Mouse (Mus musculus) midbrain, embryonic 16.5 days (tissue): ENCODE measurements around the gene Lrit3. TPM values are rescaled to one million over a fixed set of nuclear protein-coding genes. Genes with fewer than 3 reads are reported as not detected.

ENCODE experiments used
- ATAC-seq: fragments of 200-750 bp; cut with Nextera tagmentation; 2 replicates; pipeline ENCODE4 v1.8.0; 2017; ENCODE audit warnings: moderate TSS enrichment
- H3K27ac ChIP-seq: fragments of 300-500 bp; sonication (generic); 2 replicates; pipeline ENCODE4 v1.5.1; 2014; ENCODE audit warnings: mild to moderate bottlenecking, low read length, mixed read lengths
- H3K27me3 ChIP-seq: fragments of 300-500 bp; sonication (generic); 2 replicates; pipeline ENCODE4 v1.6.1; 2014; ENCODE audit warnings: low read depth, low read length, mixed read lengths; ENCODE audit not compliant: control insufficient read depth, insufficient read depth
- H3K36me3 ChIP-seq: fragments of 300-500 bp; sonication (generic); 2 replicates; pipeline ENCODE4 v1.6.1; 2014; ENCODE audit warnings: mild to moderate bottlenecking, low read length, moderate library complexity, mixed read lengths; ENCODE audit not compliant: control insufficient read depth, insufficient read depth
- H3K4me1 ChIP-seq: fragments of 300-500 bp; sonication (generic); 2 replicates; pipeline ENCODE4 v1.6.1; 2014; ENCODE audit warnings: mild to moderate bottlenecking, low read length, mixed read lengths; ENCODE audit not compliant: control insufficient read depth, insufficient read depth
- H3K4me2 ChIP-seq: fragments of 300-500 bp; sonication (generic); 2 replicates; pipeline ENCODE4 v1.6.1; 2014; ENCODE audit warnings: mild to moderate bottlenecking, low read length, mixed read lengths
- H3K4me3 ChIP-seq: fragments of 300-500 bp; sonication (generic); 2 replicates; pipeline ENCODE4 v1.5.1; 2014; ENCODE audit warnings: low read depth, mild to moderate bottlenecking, low read length, moderate library complexity, mixed read lengths
- H3K9ac ChIP-seq: fragments of 300-500 bp; sonication (generic); 2 replicates; pipeline ENCODE4 v1.6.1; 2014; ENCODE audit warnings: low read depth, low read length, mixed read lengths
- H3K9me3 ChIP-seq: fragments of 300-500 bp; sonication (generic); replicated peaks from 2 replicates; pipeline ENCODE4 v1.6.1; 2014; ENCODE audit warnings: mild to moderate bottlenecking, low read length, mixed read lengths; ENCODE audit not compliant: control insufficient read depth, poor library complexity, severe bottlenecking
- WGBS: fragments of 180-500 bp; shearing (Covaris S2); extraction: QIAGEN DNeasy Blood & Tissue Kit; methylation state at CpG from one replicate; pipeline ENCODE4 v1.1.7; 2014; 5-methylcytosine and 5-hydroxymethylcytosine counted together
- polyA plus RNA-seq: library from polyadenylated mRNA; unstranded; fragments of >200 nt; fragmentation: Nextera tagmentation; extraction: Ambion mirVana; gene quantifications from 2 replicates; pipeline ENCODE4 v1.2.1, GENCODE M21; 2015

Lrit3 gene
- polyA plus RNA-seq, 1 experiment from 2014 or later, result not detected

DNA sequence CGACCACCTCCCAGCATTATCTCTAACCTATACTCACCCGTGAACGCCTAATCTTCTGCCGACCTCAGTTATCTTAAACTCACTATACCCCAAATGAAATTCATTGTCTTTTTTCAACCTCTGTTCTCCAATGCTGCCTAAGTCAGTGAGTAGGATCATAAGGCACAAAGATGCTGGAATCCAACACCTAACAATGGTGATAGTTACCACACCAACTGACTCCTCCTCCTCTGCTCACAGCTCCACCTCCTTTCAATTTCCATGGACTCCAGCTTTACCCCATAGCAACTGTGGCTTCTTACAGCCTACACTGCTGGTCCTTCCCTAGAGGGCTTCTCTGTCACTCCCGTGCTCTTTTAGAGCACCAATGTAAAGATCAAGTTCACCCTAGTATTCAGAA lies 23.9 kb upstream of the Lrit3 start:
- Histone ChIP-seq H3K9me3 (no peaks in the 10 kb centered on the region), H3K4me3 (no peak overlapping the region), H3K27ac (no peak overlapping the region), H3K36me3 (peaks cover 14% of the 10 kb centered on the region), H3K4me1 (peaks cover 17% of the 10 kb centered on the region), H3K27me3 (no peaks in the 10 kb centered on the region), H3K4me2 (no peak overlapping the region), H3K9ac (no peak overlapping the region)
- 96% methylated on average over 5 of the region's 5 CpGs for WGBS
- ATAC-seq, result no peak

DNA sequence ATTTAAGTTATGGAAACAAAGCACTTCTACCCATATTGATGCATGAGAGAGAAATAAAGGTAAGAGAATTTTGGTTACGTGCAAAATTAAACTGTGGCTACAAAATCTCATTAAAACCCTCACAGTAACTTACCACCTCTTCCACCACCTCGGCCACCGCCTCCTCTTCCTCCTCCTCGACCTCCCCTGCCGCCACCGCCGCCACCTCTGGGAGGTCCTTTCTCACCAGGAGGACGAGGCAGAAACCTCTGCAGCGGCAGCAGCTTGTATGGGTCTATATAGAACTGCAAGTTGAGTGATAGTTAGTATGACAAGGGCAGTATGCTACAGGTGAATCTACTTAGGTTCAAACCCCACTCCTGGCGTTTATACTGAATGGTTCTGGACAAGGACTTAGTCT lies 22.9 kb upstream of the Lrit3 start:
- Histone ChIP-seq H3K27ac (no peak overlapping the region), H3K27me3 (no peaks in the 10 kb centered on the region), H3K4me1 (peaks cover 16% of the 10 kb centered on the region), H3K4me3 (no peak overlapping the region), H3K9ac (no peak overlapping the region), H3K9me3 (no peaks in the 10 kb centered on the region), H3K4me2 (no peak overlapping the region), H3K36me3 (peaks cover 14% of the 10 kb centered on the region)
- ATAC-seq, result no peak
- WGBS, result 89% methylated on average over 10 of the region's 10 CpGs

DNA sequence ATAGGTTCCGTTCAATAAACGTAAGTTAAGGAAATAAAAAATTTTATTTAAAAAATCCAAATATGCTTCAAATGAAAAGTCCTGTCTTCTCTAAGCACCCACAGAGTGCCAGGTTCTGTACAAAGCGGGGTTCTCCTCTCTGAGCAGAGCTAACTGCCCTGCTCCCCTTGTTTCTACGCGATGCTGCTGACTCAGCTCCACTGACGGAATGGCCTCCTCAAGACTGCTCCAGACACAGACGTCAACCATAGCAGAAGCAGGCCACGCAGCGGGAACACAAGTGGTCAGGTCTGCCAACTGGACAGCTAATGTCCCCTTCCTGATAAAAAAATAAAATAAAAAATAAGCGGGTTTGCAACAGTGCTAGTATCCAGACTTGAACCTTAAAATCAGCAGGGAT lies 21.1 kb upstream of the Lrit3 start:
- no peak for ATAC-seq
- no peak overlapping the region for H3K9ac ChIP-seq
- H3K9me3 ChIP-seq, result no peaks in the 10 kb centered on the region
- H3K27ac ChIP-seq, result no peak overlapping the region
- H3K4me1 ChIP-seq, result peaks cover 11% of the 10 kb centered on the region
- no peak overlapping the region for H3K4me2 ChIP-seq
- H3K36me3 ChIP-seq, result peaks cover 14% of the 10 kb centered on the region
- 89% methylated on average over 10 of the region's 10 CpGs for WGBS
- H3K4me3 ChIP-seq, result no peak overlapping the region
- H3K27me3 ChIP-seq, result no peaks in the 10 kb centered on the region

DNA sequence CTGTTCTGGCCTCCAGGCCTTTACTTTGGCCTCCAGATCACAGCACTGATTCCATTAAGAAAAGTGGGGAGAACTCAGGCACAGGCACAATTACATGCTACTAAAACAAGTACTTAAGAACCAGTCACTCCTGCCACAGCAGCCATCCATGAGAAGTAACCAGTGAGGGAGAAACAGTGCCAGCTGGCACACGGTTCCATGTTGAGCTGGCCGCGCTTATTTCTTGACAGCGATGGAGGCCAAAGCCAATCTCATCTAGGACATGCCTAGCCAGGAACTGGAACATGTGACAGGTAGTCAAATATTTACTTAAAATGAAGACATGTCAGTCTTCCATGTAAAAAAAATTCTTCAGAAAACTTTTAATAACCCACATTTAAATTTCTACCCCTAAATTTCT lies 20.3 kb upstream of the Lrit3 start:
- no peaks in the 10 kb centered on the region for H3K27me3 ChIP-seq
- WGBS, result 90% methylated on average over 4 of the region's 4 CpGs
- ATAC-seq, result no peak

DNA sequence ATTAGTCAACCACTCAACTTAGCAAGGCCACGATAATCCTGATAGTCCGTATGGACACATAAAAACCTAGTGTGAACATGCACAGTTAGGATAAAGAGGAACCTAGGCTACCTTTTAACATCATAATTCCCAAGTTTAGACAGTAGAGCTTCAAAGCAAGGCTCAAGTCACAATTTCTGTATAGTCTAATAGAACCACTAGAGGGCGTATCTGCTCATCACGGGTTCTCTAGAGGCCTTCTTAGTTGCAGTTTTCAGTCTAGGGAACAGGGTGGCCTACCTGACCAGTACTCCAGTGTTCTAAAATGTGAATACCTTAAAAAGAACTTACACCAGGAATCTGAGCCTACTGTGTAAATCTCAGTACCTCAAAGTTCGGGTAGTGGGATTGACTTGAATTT lies 19.5 kb upstream of the Lrit3 start:
- no peak for ATAC-seq
- Histone ChIP-seq H3K4me3 (no peak overlapping the region), H3K4me1 (no peaks in the 10 kb centered on the region), H3K27ac (no peak overlapping the region), H3K36me3 (peaks cover 14% of the 10 kb centered on the region), H3K9me3 (no peaks in the 10 kb centered on the region), H3K4me2 (no peak overlapping the region), H3K9ac (no peak overlapping the region), H3K27me3 (no peaks in the 10 kb centered on the region)
- 56% methylated on average over 5 of the region's 5 CpGs for WGBS

More for the DNA sequence above, 20.3 kb upstream of the Lrit3 start:
- Histone ChIP-seq H3K36me3 (peaks cover 14% of the 10 kb centered on the region), H3K27ac (no peak overlapping the region), H3K4me3 (no peak overlapping the region), H3K9me3 (no peaks in the 10 kb centered on the region), H3K4me1 (peaks cover 3% of the 10 kb centered on the region), H3K9ac (no peak overlapping the region), H3K4me2 (no peak overlapping the region)

DNA sequence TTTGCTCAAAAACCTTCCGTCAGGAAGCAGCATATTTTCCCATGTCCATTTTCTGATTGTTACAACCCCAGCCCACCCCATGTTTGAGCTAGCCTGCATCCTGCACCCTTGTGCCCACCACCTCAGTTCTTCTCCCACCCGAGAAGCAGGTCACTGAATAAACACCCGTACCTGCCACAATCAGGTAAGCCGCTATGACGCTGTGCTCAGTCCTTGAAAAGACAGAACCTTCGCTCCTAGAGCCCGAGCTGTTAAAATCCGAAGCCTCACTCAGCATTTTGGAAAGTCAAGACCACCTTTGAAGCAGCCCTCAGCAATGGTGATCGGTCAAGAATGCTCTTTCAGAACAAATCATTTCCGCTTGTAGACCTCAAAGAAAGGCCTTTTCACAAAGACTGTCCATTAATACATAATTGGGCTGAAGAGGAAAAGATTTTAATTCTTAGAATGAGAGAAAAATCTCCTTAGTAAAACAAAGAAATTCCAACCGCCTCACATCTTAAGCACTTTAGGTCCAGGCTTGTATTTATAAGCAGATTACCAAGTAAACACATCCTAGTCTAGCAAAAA lies 18.5 kb upstream of the Lrit3 start, which contains the start of gene Rrh:
Gene Rrh, minus strand, starts transcription at position 382 of the 570 bp plus-strand sequence.
- Histone ChIP-seq H3K4me1 (no peaks in the 10 kb centered on the region), H3K4me3 (no peak within 1 kb of the TSS), H3K9me3 (no peaks in the 10 kb centered on the region), H3K9ac (no peak within 1 kb of the TSS), H3K36me3 (peaks cover 14% of the 10 kb centered on the region), H3K27ac (no peak within 1 kb of the TSS), H3K27me3 (no peaks in the 10 kb centered on the region), H3K4me2 (no peak within 1 kb of the TSS)
- ATAC-seq, result no peak
- WGBS, result 64% methylated on average over 11 of the region's 11 CpGs

DNA sequence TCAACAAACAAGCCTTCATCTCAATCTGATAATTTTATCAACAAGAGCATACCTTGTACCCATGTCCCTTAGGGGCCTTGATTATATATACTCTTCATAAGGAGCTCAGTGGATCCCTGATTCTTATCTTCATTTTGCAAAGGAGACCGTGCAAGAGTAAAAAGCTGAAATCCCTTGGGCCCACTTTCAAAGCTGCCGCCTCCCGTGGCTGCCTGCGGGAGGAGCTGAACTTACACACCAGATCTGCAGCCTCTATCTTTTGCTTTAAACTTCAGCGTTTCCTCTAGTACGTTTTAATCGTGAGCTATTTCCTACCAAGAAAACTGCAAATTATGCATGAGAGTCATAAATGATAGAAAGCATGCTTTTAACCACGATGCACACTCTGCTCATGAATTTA lies 17.9 kb upstream of the Lrit3 start:
- no peak overlapping the region for H3K27ac ChIP-seq
- no peaks in the 10 kb centered on the region for H3K4me1 ChIP-seq
- 76% methylated on average over 8 of the region's 8 CpGs for WGBS

DNA sequence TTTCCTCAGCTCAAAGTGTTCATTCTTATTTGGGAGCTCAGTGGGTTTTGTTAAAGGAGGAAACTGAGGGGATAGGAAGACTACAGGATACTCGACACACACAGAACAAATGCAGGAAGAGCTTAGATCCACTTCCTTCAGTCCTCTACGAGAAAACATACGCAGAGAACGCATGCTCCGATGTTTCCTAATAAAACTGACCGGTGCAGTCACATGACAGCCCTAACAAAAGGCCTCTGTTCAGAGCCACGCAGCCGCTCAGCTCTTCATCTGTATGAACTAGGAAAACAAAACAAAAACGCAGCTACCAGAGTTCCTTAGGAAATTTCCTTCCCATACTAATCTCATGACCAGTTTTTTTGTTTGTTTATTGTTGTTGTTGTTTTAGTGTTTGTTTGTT lies 17.0 kb upstream of the Lrit3 start:
- peaks cover 11% of the 10 kb centered on the region for H3K36me3 ChIP-seq
- H3K9ac ChIP-seq, result no peak overlapping the region
- H3K4me1 ChIP-seq, result no peaks in the 10 kb centered on the region
- H3K27me3 ChIP-seq, result no peaks in the 10 kb centered on the region
- no peak for ATAC-seq
- no peak overlapping the region for H3K4me2 ChIP-seq
- H3K9me3 ChIP-seq, result no peaks in the 10 kb centered on the region
- H3K4me3 ChIP-seq, result no peak overlapping the region
- WGBS, result 72% methylated on average over 9 of the region's 9 CpGs
- no peak overlapping the region for H3K27ac ChIP-seq

More for the DNA sequence above, 17.9 kb upstream of the Lrit3 start:
- no peak for ATAC-seq
- Histone ChIP-seq H3K4me2 (no peak overlapping the region), H3K9me3 (no peaks in the 10 kb centered on the region), H3K27me3 (no peaks in the 10 kb centered on the region), H3K36me3 (peaks cover 14% of the 10 kb centered on the region), H3K4me3 (no peak overlapping the region), H3K9ac (no peak overlapping the region)

DNA sequence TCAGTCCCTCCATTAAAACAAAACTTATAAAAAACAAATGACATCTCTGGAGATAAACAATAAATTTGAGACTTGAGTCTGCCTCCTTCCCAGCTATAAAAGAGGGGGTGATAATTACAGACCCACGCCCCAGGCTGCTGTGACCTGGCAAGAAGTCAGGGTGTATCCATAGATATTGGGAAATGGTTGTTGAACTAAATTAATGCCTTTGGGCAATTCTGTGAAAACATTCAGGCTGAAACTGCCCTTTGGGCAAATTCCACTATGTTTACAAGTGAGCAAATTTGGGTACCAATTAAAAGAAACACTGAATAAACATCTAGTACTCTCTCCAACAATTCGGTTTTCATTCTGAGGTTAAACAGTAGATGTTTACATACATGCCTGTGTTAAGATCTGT lies 4.8 kb downstream of the Lrit3 start:
- Histone ChIP-seq H3K4me1 (no peaks in the 10 kb centered on the region), H3K4me3 (no peak overlapping the region), H3K27ac (no peak overlapping the region), H3K27me3 (no peaks in the 10 kb centered on the region), H3K9ac (no peak overlapping the region), H3K4me2 (no peak overlapping the region), H3K9me3 (no peaks in the 10 kb centered on the region), H3K36me3 (no peaks in the 10 kb centered on the region)
- no peak for ATAC-seq
- WGBS, result 89% methylated on average over 2 of the region's 2 CpGs
